Mouse (Mus musculus): ENCODE data around the gene Gstp1. TPM values are rescaled to one million over a fixed set of nuclear protein-coding genes. Genes with fewer than 3 reads are reported as not detected.
"Not testable (repeated sequence)": the region's sequence is repeated elsewhere in the genome, so short reads cannot be mapped to it uniquely, and the experiment has no call there.

Gene Gstp1
- polyA plus RNA-seq, 1 experiment from 2014 or later = 346 TPM

DNA sequence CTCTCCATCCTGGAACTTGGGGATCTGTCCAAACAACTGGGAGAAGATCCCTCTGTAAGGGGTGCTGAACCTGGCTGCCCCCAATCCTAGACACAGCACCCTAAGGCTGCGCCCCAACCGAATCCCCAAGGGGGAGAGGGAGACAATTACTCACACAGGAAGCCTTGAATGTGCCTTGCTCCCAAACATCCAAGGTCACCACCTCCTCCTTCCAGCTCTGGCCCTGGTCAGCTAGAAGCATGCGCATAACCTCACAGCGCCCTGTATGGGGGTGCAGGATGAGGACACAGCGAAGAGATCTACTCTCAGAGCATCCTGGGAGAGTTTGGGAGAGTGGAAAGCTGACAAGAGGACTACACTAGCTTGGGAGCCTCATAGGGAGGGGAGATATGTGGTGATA is 20.8 kb upstream of the Gstp1 start:
- no peak overlapping the region for H3K9ac ChIP-seq
- no peak overlapping the region for H3K4me3 ChIP-seq (replicated peaks)
- no peak for ATAC-seq (ENCODE audit: low FRiP score)
- no peak overlapping the region for H3K27ac ChIP-seq
- no peak overlapping the region for H3K4me2 ChIP-seq
- H3K36me3 ChIP-seq (replicated peaks) = no peaks in the 10 kb centered on the region
- WGBS = 93% methylated on average over 5 of the region's 5 CpGs
- no peaks in the 10 kb centered on the region for H3K27me3 ChIP-seq
- no peaks in the 10 kb centered on the region for H3K9me3 ChIP-seq
- no peaks in the 10 kb centered on the region for H3K4me1 ChIP-seq

DNA sequence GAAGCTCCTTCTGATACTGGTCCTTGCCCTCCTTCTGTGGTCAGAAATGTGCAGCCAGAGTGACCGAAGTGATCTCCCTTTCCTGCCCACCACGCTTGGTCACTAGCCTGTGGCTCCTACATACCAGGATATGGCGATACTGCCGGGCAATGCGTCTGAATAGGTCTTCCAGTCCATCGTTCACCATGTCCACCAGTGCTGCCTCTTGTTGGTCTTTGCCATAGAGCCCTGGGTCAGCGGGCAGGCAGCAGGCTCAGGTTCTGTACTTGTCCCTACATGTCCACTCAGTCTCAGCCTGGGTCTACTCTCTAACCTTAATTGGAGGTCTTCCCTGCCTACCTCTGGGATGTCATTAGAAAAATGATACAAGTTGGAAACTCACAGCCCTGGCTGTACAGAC is 20.2 kb upstream of the Gstp1 start:
- no peak overlapping the region for H3K4me3 ChIP-seq (replicated peaks)
- no peaks in the 10 kb centered on the region for H3K9me3 ChIP-seq
- H3K9ac ChIP-seq = no peak overlapping the region
- no peaks in the 10 kb centered on the region for H3K27me3 ChIP-seq
- no peaks in the 10 kb centered on the region for H3K36me3 ChIP-seq (replicated peaks)
- no peak for ATAC-seq (ENCODE audit: low FRiP score)
- WGBS = 93% methylated on average over 7 of the region's 7 CpGs
- H3K4me2 ChIP-seq = no peak overlapping the region
- no peaks in the 10 kb centered on the region for H3K4me1 ChIP-seq
- H3K27ac ChIP-seq = no peak overlapping the region

DNA sequence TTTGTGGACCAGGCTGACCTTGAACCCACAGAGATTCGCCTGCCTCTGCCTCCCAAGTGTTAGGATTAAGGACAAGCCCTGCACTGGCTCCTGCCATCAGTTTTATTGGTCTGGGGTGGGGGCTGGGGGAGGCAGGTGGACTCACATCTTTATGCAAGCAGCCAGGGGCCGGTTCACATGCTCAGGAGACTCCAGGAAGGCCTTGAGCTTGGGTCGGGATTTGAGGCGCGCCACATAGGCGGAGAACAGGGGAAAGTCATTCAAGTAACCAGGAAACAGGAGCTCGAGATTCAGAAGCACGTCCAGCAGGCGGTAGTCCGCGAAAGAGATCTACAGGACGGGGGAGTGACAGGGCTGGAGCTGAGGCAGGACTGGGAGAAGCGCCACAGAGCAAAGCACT is 19.6 kb upstream of the Gstp1 start:
- Histone ChIP-seq H3K9me3 (no peaks in the 10 kb centered on the region), H3K4me2 (no peak overlapping the region), H3K4me1 (no peaks in the 10 kb centered on the region), H3K36me3 (replicated peaks) (no peaks in the 10 kb centered on the region), H3K27me3 (no peaks in the 10 kb centered on the region), H3K27ac (no peak overlapping the region), H3K4me3 (replicated peaks) (no peak overlapping the region), H3K9ac (no peak overlapping the region)
- ATAC-seq (ENCODE audit: low FRiP score) = no peak
- WGBS = 83% methylated on average over 13 of the region's 13 CpGs

DNA sequence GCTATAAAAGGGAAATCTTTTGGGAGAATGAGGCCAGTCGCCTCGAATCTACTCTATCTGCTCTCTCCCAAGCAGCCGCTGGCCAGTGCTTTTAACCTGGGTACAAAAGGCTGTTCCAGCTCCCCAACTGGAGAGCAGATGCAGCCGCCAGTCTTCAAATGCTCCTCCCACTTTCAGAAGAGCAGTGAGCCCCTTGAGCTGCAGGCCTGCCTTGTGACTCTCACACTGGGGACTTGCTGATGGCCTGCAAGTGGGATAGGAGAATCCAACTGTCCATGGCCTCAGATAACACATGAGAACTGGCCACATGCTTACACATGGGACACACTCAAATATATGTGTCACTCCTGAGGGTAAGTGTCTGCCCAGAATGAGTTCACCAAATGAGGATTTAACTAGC is 18.9 kb upstream of the Gstp1 start:
- H3K27me3 ChIP-seq = no peaks in the 10 kb centered on the region
- WGBS = 34% methylated on average over 4 of the region's 4 CpGs

DNA sequence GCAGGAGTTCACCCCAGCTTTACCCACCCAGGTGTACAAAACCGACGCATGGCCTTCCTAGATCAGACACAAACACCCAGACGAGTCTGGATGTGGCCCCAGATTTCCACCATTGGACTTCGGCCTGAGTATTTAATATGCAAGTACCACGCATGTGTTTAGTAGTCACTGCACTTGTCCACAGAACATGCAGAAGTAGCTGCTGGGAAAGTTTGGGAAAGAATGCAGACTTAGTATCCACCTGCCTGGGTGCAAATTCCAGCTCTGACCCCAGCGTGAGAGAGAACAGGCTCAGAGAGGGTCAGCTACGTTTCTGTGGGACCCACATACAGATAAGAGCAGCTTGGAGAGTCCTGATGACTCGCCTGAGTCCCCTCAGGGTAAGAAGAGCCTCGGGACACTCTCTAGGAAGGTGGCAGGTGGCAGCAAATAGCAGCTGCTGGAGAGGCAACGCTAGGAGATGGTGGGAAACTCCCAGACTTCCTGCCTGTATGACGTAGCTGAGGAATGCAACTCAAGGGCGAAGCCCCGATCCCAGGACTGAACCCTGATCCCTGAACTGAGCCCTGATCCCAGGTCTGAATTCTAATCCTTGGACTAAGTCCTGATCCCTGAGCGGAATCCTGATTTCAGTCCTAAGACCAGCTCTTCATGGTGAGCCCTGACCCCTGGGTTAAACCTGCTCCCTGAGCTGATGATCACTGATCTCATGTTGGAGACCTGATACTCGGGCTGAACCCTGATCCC is 18.3 kb upstream of the Gstp1 start:
- ATAC-seq (ENCODE audit: low FRiP score) = no peak
- H3K36me3 ChIP-seq (replicated peaks) = no peaks in the 10 kb centered on the region
- H3K4me1 ChIP-seq = no peaks in the 10 kb centered on the region
- no peaks in the 10 kb centered on the region for H3K9me3 ChIP-seq
- no peak overlapping the region for H3K4me2 ChIP-seq
- H3K27ac ChIP-seq = no peak overlapping the region
- 63% methylated on average over 15 of the region's 15 CpGs for WGBS
- no peaks in the 10 kb centered on the region for H3K27me3 ChIP-seq
- H3K4me3 ChIP-seq (replicated peaks) = no peak overlapping the region
- no peak overlapping the region for H3K9ac ChIP-seq

More for the DNA sequence above, 18.9 kb upstream of the Gstp1 start:
- Histone ChIP-seq H3K27ac (no peak overlapping the region), H3K4me2 (no peak overlapping the region), H3K4me3 (replicated peaks) (no peak overlapping the region), H3K9ac (no peak overlapping the region), H3K36me3 (replicated peaks) (no peaks in the 10 kb centered on the region), H3K4me1 (no peaks in the 10 kb centered on the region), H3K9me3 (no peaks in the 10 kb centered on the region)
- no peak for ATAC-seq (ENCODE audit: low FRiP score)

DNA sequence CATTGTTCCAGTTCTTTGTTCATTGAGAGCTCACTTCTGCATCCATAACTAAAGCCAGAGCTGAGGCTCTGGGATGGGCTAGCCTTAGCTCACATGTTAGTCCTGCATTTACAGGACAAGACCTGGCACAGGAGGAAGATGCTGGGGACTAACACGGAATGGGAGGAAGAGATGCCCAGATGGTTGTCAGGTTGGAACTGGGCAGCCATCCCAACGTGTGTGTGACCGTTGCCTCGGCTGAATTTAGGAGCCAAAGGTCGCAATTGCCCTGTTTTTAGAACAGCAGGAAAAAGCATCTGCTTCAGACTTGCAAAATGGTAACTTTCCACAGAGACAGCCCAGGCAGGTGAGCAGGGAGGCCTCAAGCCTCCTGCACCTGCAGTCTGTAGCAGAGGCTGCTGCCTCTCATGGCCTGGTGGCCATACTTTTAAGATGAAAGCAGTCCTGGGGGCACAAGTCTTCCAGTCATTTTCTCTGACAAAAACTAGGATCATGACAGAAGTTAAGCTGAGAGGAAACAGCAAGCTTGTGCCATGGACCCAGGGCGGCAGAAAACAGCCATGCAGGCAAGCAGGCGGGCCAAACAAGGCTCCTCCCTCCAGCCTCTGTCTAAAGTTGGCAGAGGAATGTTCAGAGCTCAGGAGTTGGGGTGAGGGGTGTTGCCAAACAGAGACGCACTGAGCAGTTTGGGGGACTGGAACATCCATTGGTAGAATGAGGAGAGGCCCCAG is 17.6 kb upstream of the Gstp1 start:
- H3K36me3 ChIP-seq (replicated peaks) = no peaks in the 10 kb centered on the region
- no peak for ATAC-seq (ENCODE audit: low FRiP score)
- no peak overlapping the region for H3K4me2 ChIP-seq
- H3K27ac ChIP-seq = no peak overlapping the region
- H3K4me1 ChIP-seq = no peaks in the 10 kb centered on the region
- H3K27me3 ChIP-seq = no peaks in the 10 kb centered on the region
- no peak overlapping the region for H3K4me3 ChIP-seq (replicated peaks)
- 78% methylated on average over 8 of the region's 8 CpGs for WGBS
- H3K9ac ChIP-seq = no peak overlapping the region
- H3K9me3 ChIP-seq = no peaks in the 10 kb centered on the region

DNA sequence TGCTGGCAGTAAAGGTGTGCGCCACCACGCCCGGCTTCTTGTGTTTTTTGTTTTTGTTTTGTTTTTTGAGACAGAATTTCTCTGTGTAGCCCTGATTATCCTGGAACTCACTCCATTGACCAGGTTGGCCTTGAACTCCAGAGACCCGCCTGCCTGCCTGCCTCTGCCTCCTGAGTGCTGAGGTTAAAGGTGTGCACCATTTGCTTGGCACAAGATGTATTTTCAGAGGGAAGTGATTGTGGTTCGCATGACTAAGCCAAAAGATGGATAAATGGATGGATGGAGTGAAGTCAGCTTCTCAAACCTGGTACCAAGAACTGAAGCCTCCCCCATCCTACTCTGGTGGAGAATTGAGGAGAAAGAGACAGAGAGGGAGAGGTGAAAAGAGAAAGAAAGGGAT is 16.8 kb upstream of the Gstp1 start:
- Histone ChIP-seq H3K27ac (no peak overlapping the region), H3K4me3 (replicated peaks) (no peak overlapping the region), H3K9ac (no peak overlapping the region), H3K4me2 (no peak overlapping the region), H3K36me3 (replicated peaks) (no peaks in the 10 kb centered on the region), H3K27me3 (no peaks in the 10 kb centered on the region), H3K9me3 (no peaks in the 10 kb centered on the region), H3K4me1 (no peaks in the 10 kb centered on the region)
- no peak for ATAC-seq (ENCODE audit: low FRiP score)
- 81% methylated on average over 5 of the region's 5 CpGs for WGBS

DNA sequence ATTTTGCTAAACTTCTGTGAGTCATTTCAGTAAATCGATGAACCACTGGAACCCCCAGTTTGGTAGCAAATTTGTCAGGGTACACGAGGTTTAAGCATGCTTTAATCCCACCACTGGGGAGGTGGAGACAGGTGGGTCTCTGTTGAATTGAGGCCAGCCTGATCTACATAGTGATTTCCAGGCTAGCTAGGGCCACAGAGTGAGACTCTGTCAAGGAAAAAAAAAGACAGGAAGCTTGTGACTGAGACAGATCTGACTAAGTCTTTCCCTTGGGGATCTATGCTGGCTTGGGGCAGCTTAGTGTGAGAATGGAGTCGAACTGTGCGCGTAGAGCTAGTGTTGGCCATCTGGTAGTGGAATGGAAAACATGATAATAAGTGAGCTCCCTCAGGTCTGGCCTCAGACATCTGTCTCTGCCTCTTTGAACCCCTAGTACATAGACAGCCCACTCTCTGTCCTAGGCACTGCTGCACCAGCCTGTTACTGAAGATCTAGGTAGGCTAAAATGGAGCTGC is 14.8 kb upstream of the Gstp1 start:
- Histone ChIP-seq H3K27ac (no peak overlapping the region), H3K4me2 (no peak overlapping the region), H3K36me3 (replicated peaks) (no peaks in the 10 kb centered on the region), H3K9me3 (no peaks in the 10 kb centered on the region), H3K4me3 (replicated peaks) (no peak overlapping the region), H3K9ac (no peak overlapping the region), H3K27me3 (no peaks in the 10 kb centered on the region), H3K4me1 (no peaks in the 10 kb centered on the region)
- no peak for ATAC-seq (ENCODE audit: low FRiP score)
- 88% methylated on average over 5 of the region's 5 CpGs for WGBS

DNA sequence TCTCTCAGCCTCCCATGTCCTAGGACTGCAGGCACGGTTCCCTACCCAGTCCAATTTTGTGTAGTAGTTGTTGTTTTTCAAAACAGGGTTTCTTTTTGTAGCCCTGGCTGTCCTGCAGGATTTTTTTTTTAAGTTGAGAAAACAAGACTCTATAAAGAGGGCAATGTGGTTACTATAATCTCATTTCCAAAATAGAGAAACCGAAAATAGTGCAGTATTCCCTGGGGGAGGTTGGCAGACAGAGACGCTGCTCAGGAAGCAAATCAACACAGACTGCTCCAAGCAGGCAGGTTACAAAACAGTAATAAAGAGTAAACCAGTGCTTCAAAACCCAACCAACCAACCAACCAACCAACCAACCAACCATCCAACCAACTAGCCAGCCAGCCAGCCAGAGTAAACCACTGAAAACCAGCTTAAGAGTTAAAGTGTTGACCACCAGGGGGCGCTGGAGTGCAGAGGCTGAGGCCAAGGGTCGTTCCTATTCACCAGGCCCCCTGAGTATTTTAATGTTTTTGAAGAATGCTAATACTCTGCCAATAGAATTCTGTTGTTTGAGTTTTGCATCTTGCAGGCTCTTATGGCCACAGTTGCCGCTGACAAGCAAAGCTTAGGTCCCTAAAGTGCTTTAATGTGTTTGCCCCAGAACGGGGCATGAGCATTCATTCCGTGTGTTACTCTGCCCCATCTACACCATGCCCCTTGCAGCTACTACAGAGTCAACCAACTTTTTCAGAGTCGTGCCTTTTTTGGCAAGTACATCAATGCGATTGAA is 14.1 kb upstream of the Gstp1 start:
- no peaks in the 10 kb centered on the region for H3K9me3 ChIP-seq
- no peak for ATAC-seq (ENCODE audit: low FRiP score)
- H3K36me3 ChIP-seq (replicated peaks) = no peaks in the 10 kb centered on the region
- no peaks in the 10 kb centered on the region for H3K27me3 ChIP-seq
- no peak overlapping the region for H3K27ac ChIP-seq
- 54% methylated on average over 10 of the region's 10 CpGs for WGBS
- H3K4me1 ChIP-seq = no peaks in the 10 kb centered on the region
- no peak overlapping the region for H3K4me2 ChIP-seq
- H3K4me3 ChIP-seq (replicated peaks) = no peak overlapping the region
- H3K9ac ChIP-seq = no peak overlapping the region

DNA sequence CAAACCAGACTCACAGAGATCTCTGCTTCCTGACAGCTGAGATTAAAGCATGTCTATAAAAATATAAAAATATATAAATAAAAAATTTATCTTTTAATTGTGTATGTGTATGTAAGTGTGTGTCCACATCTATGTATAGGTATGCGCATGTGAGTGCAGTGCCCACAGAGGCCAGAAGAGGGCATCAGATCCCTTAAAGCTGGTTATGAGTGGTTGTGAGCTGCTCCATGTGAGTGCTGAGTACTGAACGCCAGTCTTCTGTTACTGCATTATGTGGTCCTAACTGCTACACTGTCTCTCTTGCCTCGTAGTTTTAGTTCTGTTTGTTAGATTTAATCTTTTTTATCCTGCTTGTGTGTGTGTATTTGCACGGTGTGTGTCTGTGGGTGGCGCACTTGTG is 13.2 kb upstream of the Gstp1 start:
- Histone ChIP-seq H3K9ac (no peak overlapping the region), H3K4me1 (no peaks in the 10 kb centered on the region), H3K36me3 (replicated peaks) (no peaks in the 10 kb centered on the region), H3K27me3 (no peaks in the 10 kb centered on the region), H3K9me3 (no peaks in the 10 kb centered on the region), H3K27ac (no peak overlapping the region), H3K4me2 (no peak overlapping the region), H3K4me3 (replicated peaks) (no peak overlapping the region)
- no peak for ATAC-seq (ENCODE audit: low FRiP score)
- 90% methylated on average over 5 of the region's 5 CpGs for WGBS

DNA sequence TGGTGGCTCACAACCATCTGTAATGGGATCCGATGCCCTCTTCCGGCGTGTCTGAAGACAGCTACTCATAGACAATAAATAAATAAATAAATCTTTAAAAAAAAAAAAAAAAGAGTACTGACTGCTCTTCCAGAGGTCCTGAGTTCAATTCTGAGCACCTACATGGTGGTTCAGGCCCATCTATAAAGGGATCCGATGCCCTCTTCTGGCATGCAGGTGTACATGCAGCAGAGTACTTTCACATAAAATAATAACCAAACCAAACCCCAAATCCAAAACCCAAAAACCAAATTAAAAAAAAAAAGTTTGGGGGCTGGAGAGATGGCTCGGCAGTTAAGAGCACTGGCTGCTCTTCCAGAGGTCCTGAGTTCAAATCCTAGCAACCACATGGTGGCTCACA is 11.3 kb upstream of the Gstp1 start:
- not testable (repeated sequence) for H3K27me3 ChIP-seq; H3K36me3 ChIP-seq (replicated peaks); ATAC-seq (ENCODE audit: low FRiP score); H3K4me2 ChIP-seq; H3K9ac ChIP-seq; H3K9me3 ChIP-seq; H3K4me3 ChIP-seq (replicated peaks); H3K4me1 ChIP-seq; H3K27ac ChIP-seq
- 87% methylated on average over 5 of the region's 5 CpGs for WGBS

DNA sequence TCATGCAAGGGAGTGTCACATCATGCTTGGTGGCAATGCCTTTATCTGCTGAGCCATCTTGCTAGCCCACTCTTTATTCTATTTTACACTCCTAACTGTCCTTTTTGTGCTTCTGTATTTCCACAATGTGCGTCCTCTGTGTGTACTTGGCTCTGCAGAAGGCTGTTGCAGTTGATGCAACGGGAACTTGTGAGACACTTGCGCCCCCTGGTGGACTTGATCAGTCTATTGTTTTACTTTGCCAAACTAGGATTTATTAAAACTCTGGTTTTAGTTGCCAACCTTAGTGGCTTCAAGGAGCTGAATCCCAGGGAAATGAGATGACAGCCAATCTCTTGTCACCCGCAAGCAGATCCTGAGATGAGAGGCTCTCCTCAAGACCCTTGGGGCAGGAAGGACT is 10.1 kb upstream of the Gstp1 start:
- no peaks in the 10 kb centered on the region for H3K9me3 ChIP-seq
- WGBS = 19% methylated on average over 4 of the region's 4 CpGs
- H3K27me3 ChIP-seq = no peaks in the 10 kb centered on the region
- no peak overlapping the region for H3K4me2 ChIP-seq
- no peaks in the 10 kb centered on the region for H3K36me3 ChIP-seq (replicated peaks)
- no peak overlapping the region for H3K4me3 ChIP-seq (replicated peaks)
- no peak overlapping the region for H3K9ac ChIP-seq
- no peak for ATAC-seq (ENCODE audit: low FRiP score)
- no peaks in the 10 kb centered on the region for H3K4me1 ChIP-seq
- H3K27ac ChIP-seq = no peak overlapping the region
